Mouse (Mus musculus) gastrocnemius, postnatal 4 days (tissue): ENCODE measurements around the gene Fn3k. TPM values are rescaled to one million over a fixed set of nuclear protein-coding genes. Genes with fewer than 3 reads are reported as not detected.

ENCODE experiments used
- DNase-seq, 2 experiments: peaks; one replicate each; pipeline ENCODE4 v3.0.0; 2021 to 2022; ENCODE audit warnings: low spot score in 2 of 2, mixed read lengths in 2 of 2
- long read RNA-seq, 2 experiments: library from polyadenylated mRNA; stranded (forward); transcript quantifications; one replicate each; pipeline ENCODE4 v2.0.0; 2021
- total RNA-seq, 2 experiments: library from RNA; stranded (reverse); gene quantifications; 2 replicates each; pipeline ENCODE4 v1.2.3; 2021

Fn3k gene
- 1 to 10 TPM; 8.0 to 8.4 TPM for total RNA-seq
- long read RNA-seq, experiment 1, partial matches to known transcripts = 0 of 2 reads
- long read RNA-seq, experiment 1, other reads (novel, unspliced or antisense) = 0 of 2 reads
- long read RNA-seq, experiment 2, partial matches to known transcripts = 0 of 4 reads
- long read RNA-seq, experiment 2, other reads (novel, unspliced or antisense) = 0 of 4 reads

- DNase-seq = peak; percentile 40 to 76
Observed at GRCm38 (mm10) chr11:121434156-121435155, at the start of gene Fn3k. Fn3k (plus strand) TSS chr11:121434913.

DNA sequence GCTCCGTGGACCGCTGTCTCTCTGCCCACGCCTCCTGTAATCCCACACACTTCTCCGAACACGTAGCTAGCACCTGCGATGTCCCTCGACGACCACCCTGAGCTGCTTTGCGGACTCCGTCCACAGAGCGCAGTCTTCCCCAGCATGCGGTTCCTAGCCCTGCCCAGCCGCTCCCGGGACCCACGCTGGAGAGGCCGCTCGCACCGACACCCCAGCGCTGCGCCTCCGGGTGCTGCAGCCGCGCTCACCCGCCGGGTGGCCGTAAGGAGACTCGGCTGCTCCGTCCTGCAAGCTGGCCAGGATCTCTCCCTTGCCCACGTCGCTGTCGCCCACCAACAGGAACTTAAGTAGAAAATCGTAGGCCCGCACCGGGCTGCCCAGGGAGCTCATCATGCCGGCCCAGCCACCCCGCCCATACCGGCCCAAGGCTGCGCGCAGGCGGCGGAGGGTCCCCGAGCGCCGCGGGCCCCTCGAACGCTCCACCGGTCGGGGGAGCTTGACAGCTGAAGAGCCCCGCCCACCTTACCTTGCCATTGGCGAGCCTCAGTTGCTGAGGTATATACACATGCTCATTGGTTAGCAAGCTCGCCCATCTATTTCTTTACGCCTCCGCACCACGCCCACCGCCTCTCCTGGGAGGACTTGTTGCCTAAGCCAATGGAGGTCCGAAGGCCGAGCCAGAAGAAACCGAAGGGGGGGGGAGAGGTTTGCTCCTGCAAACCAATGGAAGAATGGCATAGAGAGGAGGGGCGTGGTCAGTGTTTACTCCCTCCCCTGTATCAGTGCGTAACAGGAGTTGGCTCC, 46.8 kb upstream of the Fn3k start, which contains the start of gene Rab40b:
TSS of gene Rab40b (minus strand) at position 502 of the 804 bp plus-strand sequence.
- DNase-seq = peak; percentile 78 to 94

DNA sequence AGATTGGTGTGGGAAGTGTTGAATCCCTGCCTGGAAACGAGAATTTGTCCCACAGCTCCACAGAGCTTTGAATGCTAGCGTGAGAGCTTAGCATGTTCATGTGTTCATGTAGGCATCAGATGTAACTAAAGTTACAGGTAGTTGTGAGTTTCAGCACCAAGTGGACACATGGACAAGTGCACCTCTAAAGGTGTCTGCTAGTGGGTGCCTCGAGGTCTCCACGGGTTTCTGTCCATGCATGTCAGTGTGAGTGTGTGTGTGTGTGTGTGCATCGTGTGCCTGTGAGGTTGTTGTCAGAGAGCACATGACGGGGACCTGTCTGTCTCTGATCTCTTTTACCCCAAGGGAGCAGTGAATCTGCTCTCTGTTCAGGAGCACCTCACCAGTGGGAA, 46.2 kb upstream of the Fn3k start:
- no peak for DNase-seq

DNA sequence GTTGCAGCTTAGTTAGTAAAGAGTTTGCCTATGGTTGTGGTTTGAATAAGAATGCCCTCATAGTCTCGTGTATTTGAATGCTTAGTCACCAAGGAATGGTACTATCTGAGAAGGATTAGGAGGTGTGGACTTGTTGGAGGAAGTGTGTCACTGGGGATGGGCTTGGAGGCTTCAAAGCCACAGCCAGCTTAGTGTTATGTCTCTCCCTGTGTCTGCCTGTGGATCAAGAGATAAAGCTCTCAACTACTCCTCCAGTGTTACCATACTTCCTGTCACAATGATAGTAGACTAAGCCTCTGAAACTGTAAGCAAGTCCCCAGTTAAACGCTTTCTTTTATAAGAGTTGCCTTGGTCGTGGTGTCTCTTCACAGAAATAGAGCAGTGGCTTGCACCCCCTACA, 43.9 kb upstream of the Fn3k start:
- DNase-seq = no peak

DNA sequence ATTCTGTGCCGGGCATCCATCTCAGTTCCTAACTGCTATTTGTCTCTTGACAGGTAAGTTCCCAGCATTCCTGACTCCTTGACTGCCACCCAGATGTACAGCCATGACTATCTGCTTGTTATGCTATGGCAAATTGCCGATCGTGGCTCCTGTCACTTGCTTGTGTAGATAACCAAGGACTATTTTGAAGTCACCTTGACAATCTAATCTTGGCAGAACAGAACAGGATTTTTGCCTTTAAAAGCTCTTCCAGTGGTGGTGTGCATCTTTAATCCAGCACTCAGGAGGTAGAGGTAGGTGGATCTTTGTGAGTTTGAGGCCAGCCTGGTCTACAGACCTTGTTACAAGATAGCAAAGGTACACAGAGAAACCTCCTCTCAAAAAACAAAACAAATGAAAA, 42.3 kb upstream of the Fn3k start:
- no peak for DNase-seq

GRCm38 (mm10) chr11:121407366-121408155, 27.2 kb upstream of the Fn3k start:
- DNase-seq = no peak

GRCm38 (mm10) chr11:121414762-121415161, 20.0 kb upstream of the Fn3k start:
- no peak for DNase-seq

DNA sequence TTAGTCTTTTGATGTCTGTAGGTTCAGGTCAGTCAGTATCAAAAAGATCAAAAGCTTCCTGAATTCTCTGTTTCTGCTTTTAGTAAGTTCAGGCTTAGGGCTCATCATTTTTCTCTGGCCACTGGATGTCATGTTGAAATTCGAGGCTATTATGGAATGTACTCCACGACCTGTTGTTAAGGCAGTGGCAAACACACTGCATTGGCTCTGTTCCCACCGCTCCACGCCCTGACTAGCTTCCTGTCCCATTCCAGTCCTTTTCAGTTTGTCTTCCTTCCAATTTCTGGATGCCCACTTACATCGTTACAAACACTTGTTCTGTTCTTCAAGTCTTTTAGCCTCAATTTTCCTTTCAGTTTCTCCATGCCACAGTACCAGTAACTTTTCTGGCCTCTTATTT, 19.4 kb upstream of the Fn3k start:
- DNase-seq = no peak

DNA sequence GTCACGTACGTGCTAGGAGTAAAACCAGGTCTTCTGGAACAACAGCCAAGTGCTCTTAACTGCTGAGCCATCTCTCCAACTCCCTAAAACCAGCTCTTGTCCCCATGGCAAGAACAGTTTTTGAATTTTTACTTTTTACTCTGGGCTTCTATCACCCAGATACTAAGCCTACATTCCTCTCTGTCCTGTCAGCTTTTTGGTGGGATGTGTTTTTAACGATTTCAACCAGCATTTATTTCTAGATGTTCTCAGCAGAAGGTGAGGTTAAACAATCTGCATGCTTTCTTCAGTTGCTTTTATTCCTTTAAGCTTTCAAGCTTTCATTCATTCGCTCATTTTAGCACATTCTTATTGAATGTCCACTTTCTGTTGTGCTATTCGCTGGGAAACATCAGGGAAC, 16.7 kb upstream of the Fn3k start:
- no peak for DNase-seq

- no peak for DNase-seq
Observed at GRCm38 (mm10) chr11:121418932-121419331, 15.8 kb upstream of the Fn3k start.

GRCm38 (mm10) chr11:121420379-121420778, 14.3 kb upstream of the Fn3k start:
- DNase-seq = no peak

- DNase-seq = peak; percentile 94 to 99
Observed at GRCm38 (mm10) chr11:121420830-121421552, 13.7 kb upstream of the Fn3k start, which contains the start of gene Fn3krp. Fn3krp (plus strand) TSS chr11:121421401.

GRCm38 (mm10) chr11:121421553-121422173, 13.1 kb upstream of the Fn3k start:
- no peak for DNase-seq

DNA sequence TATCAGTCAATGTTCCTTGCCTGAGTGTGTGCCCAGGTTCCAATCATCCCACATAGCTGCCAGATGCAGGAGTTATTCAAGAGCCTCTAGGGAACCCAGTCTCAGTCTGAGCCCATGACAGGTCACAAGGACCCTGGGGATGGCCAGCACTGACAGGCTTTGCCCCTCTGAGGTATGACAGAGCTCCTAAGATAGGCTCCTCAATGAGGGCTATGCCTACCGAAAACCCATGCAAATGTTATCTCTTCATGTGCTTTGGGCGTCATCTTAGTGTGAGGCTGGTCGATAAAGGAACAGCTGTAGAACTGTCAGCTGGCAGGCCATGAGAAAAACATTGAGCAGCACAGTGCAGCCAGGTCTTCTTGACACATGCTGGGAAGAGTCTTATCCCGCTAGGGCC, 1.3 kb upstream of the Fn3k start:
- DNase-seq = no peak

DNA sequence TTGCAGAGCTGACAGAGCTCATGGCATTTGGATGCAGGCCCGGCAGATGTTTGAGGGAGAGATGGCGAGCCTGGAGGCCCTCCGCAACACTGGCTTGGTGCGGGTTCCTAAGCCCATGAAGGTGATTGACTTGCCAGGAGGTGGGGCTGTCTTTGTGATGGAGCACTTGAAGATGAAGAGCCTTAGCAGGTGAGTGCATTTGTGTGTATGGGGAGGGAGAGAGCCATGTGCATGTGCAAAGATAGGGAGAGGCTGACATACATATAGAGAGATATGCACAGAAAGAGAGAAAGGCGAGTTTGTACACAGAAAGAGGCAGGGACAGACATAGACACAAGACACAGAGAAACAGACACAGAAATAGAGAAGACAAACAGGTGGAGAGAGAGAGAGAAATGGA, 2.5 kb downstream of the Fn3k start:
- no peak for DNase-seq

DNA sequence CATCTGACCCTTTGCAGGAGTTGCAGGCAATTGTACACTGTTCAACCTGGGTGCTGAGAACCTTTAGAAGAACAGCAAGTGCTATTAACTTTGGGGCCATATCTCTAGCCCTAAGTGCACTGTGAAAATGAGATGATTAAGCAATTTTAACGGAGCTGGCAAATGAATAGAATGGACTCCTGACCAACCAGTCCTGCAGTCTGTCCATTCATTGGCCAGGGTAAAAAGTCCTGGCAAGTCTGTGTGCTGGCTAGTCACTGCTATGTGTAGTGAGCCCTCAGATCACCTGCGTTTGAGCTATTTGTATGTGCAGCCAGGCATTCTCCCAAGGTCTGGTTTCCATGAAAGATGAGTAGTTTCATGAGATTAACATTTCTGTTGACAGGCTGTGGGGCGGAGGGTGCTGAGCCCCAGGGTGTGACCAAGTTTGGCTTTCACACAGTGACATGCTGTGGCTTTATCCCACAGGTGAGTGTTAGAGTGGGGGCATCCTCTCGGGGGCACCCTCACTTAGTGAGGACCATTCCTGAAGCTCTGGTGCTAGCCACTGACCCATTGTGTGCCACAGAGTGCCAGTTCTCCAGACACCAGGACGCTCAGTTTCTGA, 5.1 kb downstream of the Fn3k start:
- DNase-seq = no peak

- DNase-seq = no peak
Observed at GRCm38 (mm10) chr11:121441653-121442052, 6.9 kb downstream of the Fn3k start.

GRCm38 (mm10) chr11:121442076-121442475, 7.4 kb downstream of the Fn3k start:
- no peak for DNase-seq

DNA sequence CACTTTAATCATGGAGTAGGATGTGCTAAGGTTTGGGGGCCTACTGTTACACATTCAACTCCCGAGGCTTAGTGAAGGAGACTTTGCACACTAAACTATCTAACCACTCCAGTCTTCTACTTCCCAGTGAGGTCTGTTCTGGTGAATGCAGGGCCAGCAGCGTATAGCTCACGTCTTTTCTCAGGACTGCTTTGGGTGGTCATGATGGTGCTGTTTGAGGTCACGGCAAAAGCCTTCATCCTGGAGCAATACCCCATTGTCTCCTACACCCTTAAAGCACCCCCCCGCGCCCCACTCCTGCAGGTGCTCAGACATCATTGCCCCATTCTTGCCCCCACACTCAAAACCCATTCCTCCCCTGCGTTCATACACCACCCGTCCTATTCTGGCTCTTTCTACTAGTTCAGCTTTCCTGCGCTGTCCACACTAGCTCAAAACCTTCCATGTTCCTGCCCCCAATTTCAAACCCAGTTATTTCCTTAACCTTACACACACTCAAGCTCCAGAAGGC, 16.6 kb downstream of the Fn3k start:
- DNase-seq = no peak
